Mouse (Mus musculus) kidney, embryonic 15.5 days (tissue): ENCODE data around the gene Tdg. TPM values are rescaled to one million over a fixed set of nuclear protein-coding genes. Genes with fewer than 3 reads are reported as not detected.
A peak's percentile ranks its signal among the peaks of the same experiment; 100 is the strongest.

Source experiments
- ATAC-seq: fragments of 200-750 bp; cut with Nextera tagmentation; replicated peaks from 2 replicates; pipeline ENCODE4 v1.8.0; 2017; ENCODE audit warnings: moderate TSS enrichment; ENCODE audit not compliant: low FRiP score
- H3K27ac ChIP-seq: fragments of 300-500 bp; sonication (generic); 2 replicates; pipeline ENCODE4 v1.5.1; 2015; ENCODE audit warnings: mild to moderate bottlenecking, inconsistent platforms
- H3K27me3 ChIP-seq: fragments of 300-500 bp; sonication (generic); 2 replicates; pipeline ENCODE4 v1.6.1; 2015; ENCODE audit warnings: inconsistent platforms
- H3K36me3 ChIP-seq: fragments of 300-500 bp; sonication (generic); 2 replicates; pipeline ENCODE4 v1.6.1; 2015; ENCODE audit warnings: inconsistent platforms
- H3K4me1 ChIP-seq: fragments of 300-500 bp; sonication (generic); 2 replicates; pipeline ENCODE4 v1.6.1; 2015; ENCODE audit warnings: inconsistent platforms
- H3K4me2 ChIP-seq: fragments of 300-500 bp; sonication (generic); 2 replicates; pipeline ENCODE4 v1.6.1; 2015; ENCODE audit warnings: moderate library complexity, mild to moderate bottlenecking, inconsistent platforms
- H3K4me3 ChIP-seq: fragments of 300-500 bp; sonication (generic); replicated peaks from 2 replicates; pipeline ENCODE4 v1.5.1; 2015; ENCODE audit warnings: mild to moderate bottlenecking, inconsistent platforms
- H3K9ac ChIP-seq: fragments of 300-500 bp; sonication (generic); 2 replicates; pipeline ENCODE4 v1.6.1; 2015; ENCODE audit warnings: mild to moderate bottlenecking, inconsistent platforms
- H3K9me3 ChIP-seq: fragments of 300-500 bp; sonication (generic); replicated peaks from 2 replicates; pipeline ENCODE4 v1.6.1; 2016; ENCODE audit warnings: inconsistent platforms
- whole genome bisulfite sequencing: fragments of 180-500 bp; shearing (Covaris S2); methylation state at CpG from one replicate; pipeline ENCODE4 v1.1.7; 2015; ENCODE audit warnings: mixed read lengths; 5-methylcytosine and 5-hydroxymethylcytosine counted together
- polyA plus RNA-seq: library from polyadenylated mRNA; unstranded; fragments of >200 nt; fragmentation: Nextera tagmentation; extraction: Ambion mirVana; gene quantifications from 2 replicates; pipeline ENCODE4 v1.2.1, GENCODE M21; 2015

Tdg gene
- polyA plus RNA-seq, 1 experiment from 2014 or later: 154 TPM

- WGBS: 23% methylated on average over 22 of the region's 22 CpGs
- peaks cover 4% of the 10 kb centered on the region for H3K4me1 ChIP-seq
- peak; percentile 80 for ATAC-seq
- H3K4me2 ChIP-seq: peak overlapping the region; percentile 50
- H3K4me3 ChIP-seq: no peak overlapping the region
- no peak overlapping the region for H3K9ac ChIP-seq
- no peaks in the 10 kb centered on the region for H3K27me3 ChIP-seq
- no peaks in the 10 kb centered on the region for H3K9me3 ChIP-seq
- no peaks in the 10 kb centered on the region for H3K36me3 ChIP-seq
- no peak overlapping the region for H3K27ac ChIP-seq
Measured at GRCm38 (mm10) chr10:82666436-82667234, 37.0 kb downstream of the Tdg start.

GRCm38 (mm10) chr10:82670205-82670604, 40.6 kb downstream of the Tdg start:
- peaks cover 4% of the 10 kb centered on the region for H3K4me1 ChIP-seq
- 75% methylated on average over 6 of the region's 6 CpGs for WGBS

GRCm38 (mm10) chr10:82676949-82677348, 47.3 kb downstream of the Tdg start:
- 79% methylated on average over 6 of the region's 6 CpGs for WGBS

More at GRCm38 (mm10) chr10:82670205-82670604, 40.6 kb downstream of the Tdg start:
- Histone ChIP-seq H3K9me3 (no peaks in the 10 kb centered on the region), H3K27me3 (no peaks in the 10 kb centered on the region), H3K4me3 (no peak overlapping the region), H3K36me3 (no peaks in the 10 kb centered on the region), H3K27ac (no peak overlapping the region), H3K4me2 (no peak overlapping the region), H3K9ac (no peak overlapping the region)
- no peak for ATAC-seq

GRCm38 (mm10) chr10:82680769-82681168, 51.1 kb downstream of the Tdg start:
- WGBS: 95% methylated on average over 5 of the region's 5 CpGs
- no peaks in the 10 kb centered on the region for H3K36me3 ChIP-seq
- H3K4me1 ChIP-seq: no peaks in the 10 kb centered on the region
- H3K27me3 ChIP-seq: no peaks in the 10 kb centered on the region
- H3K27ac ChIP-seq: no peak overlapping the region
- H3K9ac ChIP-seq: no peak overlapping the region
- no peaks in the 10 kb centered on the region for H3K9me3 ChIP-seq
- no peak for ATAC-seq
- no peak overlapping the region for H3K4me2 ChIP-seq
- H3K4me3 ChIP-seq: no peak overlapping the region

More at GRCm38 (mm10) chr10:82676949-82677348, 47.3 kb downstream of the Tdg start:
- no peak overlapping the region for H3K4me3 ChIP-seq
- no peak overlapping the region for H3K27ac ChIP-seq
- no peaks in the 10 kb centered on the region for H3K27me3 ChIP-seq
- H3K9ac ChIP-seq: no peak overlapping the region
- ATAC-seq: no peak
- no peaks in the 10 kb centered on the region for H3K36me3 ChIP-seq
- no peaks in the 10 kb centered on the region for H3K4me1 ChIP-seq
- no peaks in the 10 kb centered on the region for H3K9me3 ChIP-seq
- H3K4me2 ChIP-seq: no peak overlapping the region

- Histone ChIP-seq H3K4me3 (no peak overlapping the region), H3K27ac (no peak overlapping the region), H3K9ac (no peak overlapping the region), H3K9me3 (no peaks in the 10 kb centered on the region), H3K4me2 (no peak overlapping the region), H3K27me3 (no peaks in the 10 kb centered on the region), H3K36me3 (no peaks in the 10 kb centered on the region), H3K4me1 (no peaks in the 10 kb centered on the region)
- ATAC-seq: no peak
- WGBS: 88% methylated on average over 7 of the region's 7 CpGs
Measured at GRCm38 (mm10) chr10:82681639-82682038, 52.0 kb downstream of the Tdg start.

- 69% methylated on average over 2 of the region's 2 CpGs for WGBS
- no peaks in the 10 kb centered on the region for H3K27me3 ChIP-seq
- no peak for ATAC-seq
- peaks cover 5% of the 10 kb centered on the region for H3K4me1 ChIP-seq
- no peaks in the 10 kb centered on the region for H3K36me3 ChIP-seq
- H3K4me3 ChIP-seq: no peak overlapping the region
- no peak overlapping the region for H3K4me2 ChIP-seq
- no peaks in the 10 kb centered on the region for H3K9me3 ChIP-seq
- no peak overlapping the region for H3K9ac ChIP-seq
- no peak overlapping the region for H3K27ac ChIP-seq
Measured at GRCm38 (mm10) chr10:82685440-82685839, 55.8 kb downstream of the Tdg start.

GRCm38 (mm10) chr10:82689681-82690211, 60.1 kb downstream of the Tdg start:
- H3K4me1 ChIP-seq: peaks cover 13% of the 10 kb centered on the region
- no peak for ATAC-seq
- H3K9ac ChIP-seq: no peak overlapping the region
- H3K27me3 ChIP-seq: peaks cover 14% of the 10 kb centered on the region; the same call in 1 of the 2 replicates
- no peaks in the 10 kb centered on the region for H3K36me3 ChIP-seq
- H3K4me2 ChIP-seq: peak overlapping the region; percentile 56
- WGBS: 62% methylated on average over 7 of the region's 7 CpGs
- H3K27ac ChIP-seq: peak overlapping the region; percentile 75
- H3K4me3 ChIP-seq: peak overlapping the region; percentile 31
- no peaks in the 10 kb centered on the region for H3K9me3 ChIP-seq

- H3K4me3 ChIP-seq: peak within 1 kb of the TSS; percentile 31
- WGBS: under 1% methylated on average over 14 of the region's 14 CpGs
- peak; percentile 85 for ATAC-seq
- H3K27me3 ChIP-seq: peaks cover 14% of the 10 kb centered on the region; the same call in 1 of the 2 replicates
- peaks cover 13% of the 10 kb centered on the region for H3K4me1 ChIP-seq
- no peaks in the 10 kb centered on the region for H3K36me3 ChIP-seq
- H3K9me3 ChIP-seq: no peaks in the 10 kb centered on the region
- peak within 1 kb of the TSS; percentile 75 for H3K27ac ChIP-seq
- 0 out of 2 replicates have a peak within 1 kb of the TSS, but pooled peaks have one; percentile 21 for H3K9ac ChIP-seq
- peak within 1 kb of the TSS; percentile 56 for H3K4me2 ChIP-seq
Measured at GRCm38 (mm10) chr10:82690494-82690893, 60.9 kb downstream of the Tdg start, which contains the start of gene Glt8d2. Glt8d2 (minus strand) TSS chr10:82690650.

- H3K27me3 ChIP-seq: peaks cover 13% of the 10 kb centered on the region; the same call in 1 of the 2 replicates
- 72% methylated on average over 5 of the region's 5 CpGs for WGBS
Measured at GRCm38 (mm10) chr10:82695956-82696355, 66.3 kb downstream of the Tdg start, which contains the start of gene Hcfc2. Hcfc2 (plus strand) TSS chr10:82696160.

GRCm38 (mm10) chr10:82696453-82697079, 66.9 kb downstream of the Tdg start:
- no peak for ATAC-seq
- WGBS: 70% methylated on average over 4 of the region's 4 CpGs

More at GRCm38 (mm10) chr10:82695956-82696355, 66.3 kb downstream of the Tdg start, which contains the start of gene Hcfc2:
- Histone ChIP-seq H3K4me1 (peaks cover 20% of the 10 kb centered on the region), H3K9ac (no peak within 1 kb of the TSS), H3K9me3 (no peaks in the 10 kb centered on the region), H3K4me2 (no peak within 1 kb of the TSS), H3K4me3 (no peak within 1 kb of the TSS), H3K36me3 (no peaks in the 10 kb centered on the region), H3K27ac (no peak within 1 kb of the TSS)
- ATAC-seq: no peak

GRCm38 (mm10) chr10:82697305-82697898, 67.8 kb downstream of the Tdg start:
- H3K4me1 ChIP-seq: peaks cover 17% of the 10 kb centered on the region
- H3K9ac ChIP-seq: no peak overlapping the region
- H3K27me3 ChIP-seq: 0 out of 2 replicates have a peak, but pooled peaks cover 5% of the 10 kb centered on the region
- no peak overlapping the region for H3K4me3 ChIP-seq
- no peak overlapping the region for H3K27ac ChIP-seq
- H3K36me3 ChIP-seq: peaks cover 11% of the 10 kb centered on the region
- H3K9me3 ChIP-seq: no peaks in the 10 kb centered on the region
- 66% methylated on average over 3 of the region's 3 CpGs for WGBS
- no peak overlapping the region for H3K4me2 ChIP-seq
- no peak for ATAC-seq

More at GRCm38 (mm10) chr10:82696453-82697079, 66.9 kb downstream of the Tdg start:
- Histone ChIP-seq H3K4me1 (peaks cover 17% of the 10 kb centered on the region), H3K4me2 (no peak overlapping the region), H3K9ac (no peak overlapping the region), H3K27ac (no peak overlapping the region), H3K9me3 (no peaks in the 10 kb centered on the region), H3K27me3 (peaks cover 7% of the 10 kb centered on the region; the same call in 1 of the 2 replicates), H3K36me3 (0 out of 2 replicates have a peak, but pooled peaks cover 5% of the 10 kb centered on the region), H3K4me3 (no peak overlapping the region)
